Mouse (Mus musculus) urinary bladder, postnatal 0 days (tissue): ENCODE data around the gene Ttc30a1. TPM values are rescaled to one million over a fixed set of nuclear protein-coding genes. Genes with fewer than 3 reads are reported as not detected.

Source experiments
- polyA plus RNA-seq: library from polyadenylated mRNA; unstranded; fragments of >200 nt; fragmentation: Nextera tagmentation; extraction: Ambion mirVana; gene quantifications from 2 replicates; pipeline ENCODE4 v1.2.1, GENCODE M21; 2015

Ttc30a1 gene
- 2.0 and 2.1 TPM in 2 replicates for polyA plus RNA-seq

DNA sequence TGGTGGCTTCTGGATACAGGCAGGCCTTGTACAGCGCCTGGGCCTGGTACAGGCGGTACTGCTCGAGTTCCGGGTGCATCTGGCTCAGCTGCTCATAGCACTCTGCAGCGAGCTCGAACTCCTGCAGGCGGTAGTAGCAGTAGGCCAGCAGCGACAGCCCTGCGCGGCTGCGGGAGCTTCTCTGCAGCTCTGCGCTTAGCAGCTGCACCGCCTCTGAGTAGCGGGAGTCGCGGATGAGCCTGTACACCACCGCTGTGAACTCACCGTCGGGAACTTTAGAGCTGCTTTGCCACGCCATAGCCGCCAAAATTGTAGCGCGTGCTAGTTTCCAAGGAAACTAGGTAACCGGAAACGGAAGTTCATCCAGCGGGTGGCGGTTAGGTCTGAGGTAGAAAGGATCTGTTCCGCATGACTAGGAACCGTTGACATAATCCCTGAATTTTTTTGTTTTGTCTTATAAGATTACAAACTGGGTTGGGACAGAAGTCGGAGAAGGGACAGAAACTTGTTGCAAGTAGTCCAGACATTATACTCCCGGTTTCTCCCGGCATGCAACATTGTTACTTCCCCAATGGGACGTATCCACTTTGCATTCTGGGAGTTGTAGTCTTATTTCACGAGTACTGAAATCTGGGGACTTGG, at the start of gene Ttc30a1:
TSS of gene Ttc30a1 (minus strand) at position 528 of the 642 bp plus-strand sequence.

DNA sequence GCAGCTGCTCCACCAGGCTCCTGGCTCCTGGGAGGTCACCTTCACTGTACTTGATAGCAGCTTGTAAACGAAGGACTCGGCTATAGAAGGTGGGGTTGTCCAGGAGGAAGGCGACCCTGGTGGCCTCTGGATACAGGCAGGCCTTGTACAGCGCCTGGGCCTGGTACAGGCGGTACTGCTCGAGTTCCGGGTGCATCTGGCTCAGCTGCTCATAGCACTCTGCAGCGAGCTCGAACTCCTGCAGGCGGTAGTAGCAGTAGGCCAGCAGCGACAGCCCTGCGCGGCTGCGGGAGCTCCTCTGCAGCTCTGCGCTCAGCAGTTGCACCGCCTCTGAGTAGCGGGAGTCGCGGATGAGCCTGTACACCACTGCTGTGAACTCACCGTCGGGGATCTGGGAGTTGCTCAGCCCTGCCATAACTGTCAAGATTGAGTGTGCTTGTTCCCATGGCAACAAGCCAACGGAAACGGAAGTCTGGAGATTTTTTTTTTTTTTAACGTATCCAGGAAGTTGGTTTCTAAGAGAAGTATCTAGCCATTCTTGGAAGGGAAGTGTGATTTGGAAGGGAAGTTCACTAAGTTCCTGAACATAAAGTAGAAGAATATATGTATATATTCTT, 3.9 kb downstream of the Ttc30a1 start, which contains the start of gene Ttc30a2:
TSS of gene Ttc30a2 (minus strand) at position 419 of the 617 bp plus-strand sequence.

DNA sequence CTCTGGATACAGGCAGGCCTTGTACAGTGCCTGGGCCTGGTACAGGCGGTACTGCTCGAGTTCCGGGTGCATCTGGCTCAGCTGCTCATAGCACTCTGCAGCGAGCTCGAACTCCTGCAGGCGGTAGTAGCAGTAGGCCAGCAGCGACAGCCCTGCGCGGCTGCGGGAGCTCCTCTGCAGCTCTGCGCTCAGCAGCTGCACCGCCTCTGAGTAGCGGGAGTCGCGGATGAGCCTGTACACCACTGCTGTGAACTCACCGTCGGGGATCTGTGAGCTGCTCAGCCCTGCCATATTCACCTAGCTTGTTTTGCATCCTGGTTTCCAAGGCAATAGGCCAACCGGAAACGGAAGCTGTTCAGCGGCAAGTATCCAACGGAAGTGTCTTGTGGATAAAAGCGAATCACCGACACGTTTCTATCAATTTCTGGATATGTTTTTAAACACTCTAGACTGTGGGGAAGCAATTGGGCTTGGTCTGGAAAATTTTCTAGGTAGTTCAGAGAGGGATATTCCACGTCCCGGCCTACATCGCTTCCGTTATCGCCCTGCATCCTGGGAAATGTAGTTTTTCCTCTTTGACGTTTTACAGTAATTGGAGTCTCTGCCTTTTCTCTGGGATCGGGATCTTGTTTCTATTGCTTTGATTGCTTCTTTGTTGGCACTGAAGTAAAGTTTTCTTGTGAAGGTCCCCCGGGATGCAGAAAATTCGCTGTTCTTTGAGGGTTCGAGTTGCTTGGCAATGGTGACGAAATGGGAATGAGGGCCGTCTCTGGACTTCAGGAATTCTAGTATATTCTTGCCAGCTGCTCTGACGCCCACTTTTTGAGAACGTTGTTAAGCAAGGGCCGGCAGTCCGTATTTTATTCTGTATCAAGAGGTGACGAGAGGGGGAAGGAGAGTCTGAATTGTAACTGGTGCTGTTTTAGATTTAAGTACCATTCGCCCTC, 43.4 kb downstream of the Ttc30a1 start, which contains the start of gene Ttc30b:
TSS of gene Ttc30b (minus strand) at position 469 of the 947 bp plus-strand sequence.

Other genes with a start within 250 kb of the Ttc30a1 start
- 13.6 and 14.4 TPM in 2 replicates for gene Agps, start 149.8 kb downstream of the Ttc30a1 start, polyA plus RNA-seq
- 6.3 and 7.5 TPM in 2 replicates for gene Ttc30b, start 43.4 kb downstream of the Ttc30a1 start, polyA plus RNA-seq
- gene Ttc30a2, start 3.8 kb downstream of the Ttc30a1 start, polyA plus RNA-seq, result 0.19 and 0.22 TPM in 2 replicates